Mouse (Mus musculus) liver, postnatal 0 days (tissue): ENCODE results near the gene Hs3st4. TPM values are rescaled to one million over a fixed set of nuclear protein-coding genes. Genes with fewer than 3 reads are reported as not detected.

Source experiments
- ATAC-seq: fragments of 200-750 bp; cut with Nextera tagmentation; 2 replicates; pipeline ENCODE4 v1.8.0; 2017; ENCODE audit warnings: mild to moderate bottlenecking, moderate library complexity
- DNase-seq: peaks from one replicate; pipeline ENCODE4 v3.0.0-alpha.2; 2016
- H3K27ac ChIP-seq: fragments of 300-500 bp; sonication (generic); 2 replicates; pipeline ENCODE4 v1.5.1; 2014; ENCODE audit warnings: antibody characterized with exemption, moderate library complexity, mild to moderate bottlenecking, low read depth
- H3K27me3 ChIP-seq: fragments of 300-500 bp; sonication (generic); 2 replicates; pipeline ENCODE4 v1.6.1; 2014; ENCODE audit warnings: low read length, control low read depth, mixed read lengths; ENCODE audit not compliant: insufficient read depth
- H3K36me3 ChIP-seq: fragments of 300-500 bp; sonication (generic); replicated peaks from 2 replicates; pipeline ENCODE4 v1.6.1; 2014; ENCODE audit warnings: mild to moderate bottlenecking, control low read depth, low read length, moderate library complexity, mixed read lengths; ENCODE audit not compliant: insufficient read depth
- H3K4me1 ChIP-seq: fragments of 300-500 bp; sonication (generic); 2 replicates; pipeline ENCODE4 v1.6.1; 2014; ENCODE audit warnings: antibody characterized with exemption, mild to moderate bottlenecking, control low read depth; ENCODE audit not compliant: insufficient read depth
- H3K4me2 ChIP-seq: fragments of 300-500 bp; sonication (generic); 2 replicates; pipeline ENCODE4 v1.6.1; 2014; ENCODE audit warnings: low read depth, mild to moderate bottlenecking, low read length, moderate library complexity, mixed read lengths
- H3K4me3 ChIP-seq: fragments of 300-500 bp; sonication (generic); 2 replicates; pipeline ENCODE4 v1.5.1; 2014; ENCODE audit warnings: low read depth, low read length
- H3K9ac ChIP-seq: fragments of 300-500 bp; sonication (generic); replicated peaks from 2 replicates; pipeline ENCODE4 v1.6.1; 2014; ENCODE audit warnings: mild to moderate bottlenecking, moderate library complexity
- H3K9me3 ChIP-seq: fragments of 300-500 bp; sonication (generic); 2 replicates; pipeline ENCODE4 v1.6.1; 2016; ENCODE audit warnings: mild to moderate bottlenecking, control low read depth, low read length, mixed read lengths
- CTCF ChIP-seq: sonication (generic); IDR thresholded peaks from 2 replicates; pipeline ENCODE4 v1.5.1; 2016; ENCODE audit warnings: antibody characterized with exemption, low read depth
- EP300 ChIP-seq: IDR thresholded peaks from 2 replicates; pipeline ENCODE4 v1.6.1; 2016; ENCODE audit warnings: antibody characterized with exemption, low read depth, mild to moderate bottlenecking
- WGBS: fragments of 180-500 bp; shearing (Covaris S2); extraction: QIAGEN DNeasy Blood & Tissue Kit; methylation state at CpG from one replicate; pipeline ENCODE4 v1.1.7; 2014; ENCODE audit not compliant: insufficient replicate concordance; 5-methylcytosine and 5-hydroxymethylcytosine counted together
- polyA plus RNA-seq: library from polyadenylated mRNA; unstranded; fragments of >200 nt; fragmentation: Nextera tagmentation; extraction: Ambion mirVana; gene quantifications from 2 replicates; pipeline ENCODE4 v1.2.1, GENCODE M21; 2015

Gene Hs3st4
- polyA plus RNA-seq, 1 experiment from 2014 or later: not detected

DNA sequence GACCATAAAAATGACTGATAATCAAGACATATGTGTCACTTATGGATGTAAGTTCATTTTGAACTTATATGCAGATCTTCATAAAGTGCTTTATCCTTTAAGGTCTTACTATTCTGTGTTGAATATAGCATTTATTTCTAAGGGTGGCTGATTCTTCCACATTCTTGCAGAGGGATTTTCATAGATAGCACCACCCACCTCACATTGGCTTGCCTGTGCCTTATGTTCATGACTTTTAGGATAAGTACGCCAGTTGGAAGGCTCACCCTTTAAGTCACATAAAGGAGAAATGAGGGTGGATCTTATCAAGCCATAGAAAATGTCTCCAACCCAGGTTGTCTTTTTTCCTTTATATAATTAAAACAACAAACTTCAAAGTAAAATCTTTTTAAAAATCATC, 180.6 kb downstream of the Hs3st4 start:
- Histone ChIP-seq H3K4me3 (no peak overlapping the region), H3K27me3 (no peaks in the 10 kb centered on the region), H3K27ac (no peak overlapping the region), H3K36me3 (no peaks in the 10 kb centered on the region), H3K4me1 (no peaks in the 10 kb centered on the region), H3K9me3 (no peaks in the 10 kb centered on the region), H3K4me2 (no peak overlapping the region), H3K9ac (no peak overlapping the region)
- WGBS: 78% methylated on average over 1 of the region's 1 CpGs
- ATAC-seq: no peak
- no peak for TF ChIP-seq CTCF
- no peak for TF ChIP-seq EP300
- no peak for DNase-seq

DNA sequence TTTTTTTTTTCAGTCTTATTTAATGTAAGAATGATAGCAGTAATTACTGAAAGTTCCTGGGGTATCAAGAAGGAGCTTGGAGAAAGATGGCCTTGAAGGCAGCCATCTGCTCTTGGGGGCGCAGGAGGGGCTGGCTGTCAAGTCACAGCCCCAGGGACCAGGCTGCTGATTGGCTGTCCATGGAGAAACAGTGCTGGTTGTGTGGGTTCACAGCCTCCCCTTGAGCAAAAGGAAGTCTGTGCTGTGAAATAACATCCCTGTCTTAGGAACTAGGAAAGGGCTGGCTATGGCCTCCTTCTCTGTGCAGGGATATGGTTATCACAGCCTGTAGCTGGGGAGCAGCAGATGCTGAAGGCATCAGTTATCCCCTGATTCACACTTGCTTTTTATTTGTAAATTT, 183.6 kb downstream of the Hs3st4 start:
- WGBS: 26% methylated on average over 1 of the region's 1 CpGs
- Histone ChIP-seq H3K9me3 (no peaks in the 10 kb centered on the region), H3K4me2 (no peak overlapping the region), H3K4me3 (no peak overlapping the region), H3K27ac (no peak overlapping the region), H3K27me3 (no peaks in the 10 kb centered on the region), H3K36me3 (no peaks in the 10 kb centered on the region), H3K9ac (no peak overlapping the region), H3K4me1 (no peaks in the 10 kb centered on the region)
- TF ChIP-seq EP300: no peak
- TF ChIP-seq CTCF: no peak
- DNase-seq (no peak), ATAC-seq (no peak)

DNA sequence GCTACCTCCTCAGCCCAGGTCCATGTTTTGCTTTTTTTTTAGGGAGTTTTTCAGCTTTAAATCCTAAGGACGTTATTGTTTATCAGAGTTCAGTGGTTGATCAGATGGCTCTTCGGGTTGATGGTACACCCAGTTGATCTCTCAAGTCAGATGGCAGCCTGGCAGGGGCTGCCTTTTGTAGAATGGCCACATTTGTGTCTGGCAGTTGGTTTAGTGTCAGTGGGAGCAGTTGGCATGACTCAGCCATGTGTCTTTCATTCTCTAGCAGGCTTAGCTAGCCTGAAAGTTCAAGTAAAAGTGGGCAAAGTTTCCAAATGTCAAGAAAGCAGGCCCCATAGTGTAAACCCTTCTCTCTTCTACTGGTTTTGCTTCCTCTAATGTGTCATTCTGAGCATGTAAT, 186.1 kb downstream of the Hs3st4 start:
- DNase-seq (no peak), ATAC-seq (no peak)
- no peak overlapping the region for H3K27ac ChIP-seq
- no peak overlapping the region for H3K4me2 ChIP-seq
- H3K36me3 ChIP-seq: no peaks in the 10 kb centered on the region
- 66% methylated on average over 2 of the region's 2 CpGs for WGBS
- no peak overlapping the region for H3K4me3 ChIP-seq
- H3K27me3 ChIP-seq: no peaks in the 10 kb centered on the region
- H3K4me1 ChIP-seq: no peaks in the 10 kb centered on the region
- no peaks in the 10 kb centered on the region for H3K9me3 ChIP-seq
- TF ChIP-seq EP300: no peak
- no peak for TF ChIP-seq CTCF
- H3K9ac ChIP-seq: no peak overlapping the region

DNA sequence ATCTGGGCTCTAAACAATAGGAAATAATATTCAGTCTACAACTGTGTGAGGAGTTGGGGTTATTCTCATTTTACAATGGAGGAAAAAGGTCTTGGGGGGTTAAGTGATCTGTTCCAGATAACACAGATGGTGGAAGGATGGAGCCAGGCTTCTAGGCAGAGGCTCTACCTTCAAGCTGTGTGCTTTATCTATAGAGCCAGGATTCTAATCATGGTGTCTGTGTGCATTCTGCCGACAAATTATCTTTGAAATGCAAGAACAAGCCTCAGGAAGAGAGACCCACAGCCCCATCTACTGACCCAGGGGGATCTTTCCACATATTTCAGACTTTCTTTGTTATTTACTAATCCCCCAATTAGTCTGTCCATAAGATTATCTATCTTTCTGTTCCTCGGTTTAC, 187.3 kb downstream of the Hs3st4 start:
- no peak overlapping the region for H3K27ac ChIP-seq
- DNase-seq (no peak), ATAC-seq (no peak)
- H3K4me2 ChIP-seq: no peak overlapping the region
- H3K27me3 ChIP-seq: no peaks in the 10 kb centered on the region
- no peaks in the 10 kb centered on the region for H3K9me3 ChIP-seq
- WGBS: 72% methylated on average over 2 of the region's 2 CpGs
- no peak for TF ChIP-seq EP300
- no peak for TF ChIP-seq CTCF
- H3K9ac ChIP-seq: no peak overlapping the region
- H3K4me1 ChIP-seq: no peaks in the 10 kb centered on the region
- no peak overlapping the region for H3K4me3 ChIP-seq
- no peaks in the 10 kb centered on the region for H3K36me3 ChIP-seq

DNA sequence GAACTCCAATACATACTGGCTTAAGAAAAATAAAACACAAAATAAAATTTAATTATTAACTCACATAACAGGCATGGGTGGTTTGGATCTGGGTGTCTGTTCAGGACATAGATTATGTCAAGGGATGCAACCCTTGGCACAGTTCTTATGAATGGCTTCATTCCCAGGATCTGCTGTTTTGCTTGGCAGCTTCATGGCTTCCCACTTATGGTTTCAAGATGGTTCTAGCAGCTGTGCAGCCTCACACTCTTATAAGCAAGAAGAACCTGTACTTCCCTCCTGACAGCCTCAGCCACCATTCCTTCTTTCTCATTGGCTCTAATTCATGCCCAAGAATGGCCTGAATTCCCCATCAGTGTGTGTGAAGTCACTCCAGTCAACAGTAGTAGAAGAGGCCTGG, 189.3 kb downstream of the Hs3st4 start:
- no peak for TF ChIP-seq EP300
- no peak for TF ChIP-seq CTCF
- no peaks in the 10 kb centered on the region for H3K9me3 ChIP-seq
- DNase-seq: no peak
- no peaks in the 10 kb centered on the region for H3K36me3 ChIP-seq
- no peak overlapping the region for H3K4me3 ChIP-seq
- H3K4me2 ChIP-seq: no peak overlapping the region
- no peaks in the 10 kb centered on the region for H3K27me3 ChIP-seq
- no peak for ATAC-seq
- H3K9ac ChIP-seq: no peak overlapping the region
- no peaks in the 10 kb centered on the region for H3K4me1 ChIP-seq
- H3K27ac ChIP-seq: no peak overlapping the region

DNA sequence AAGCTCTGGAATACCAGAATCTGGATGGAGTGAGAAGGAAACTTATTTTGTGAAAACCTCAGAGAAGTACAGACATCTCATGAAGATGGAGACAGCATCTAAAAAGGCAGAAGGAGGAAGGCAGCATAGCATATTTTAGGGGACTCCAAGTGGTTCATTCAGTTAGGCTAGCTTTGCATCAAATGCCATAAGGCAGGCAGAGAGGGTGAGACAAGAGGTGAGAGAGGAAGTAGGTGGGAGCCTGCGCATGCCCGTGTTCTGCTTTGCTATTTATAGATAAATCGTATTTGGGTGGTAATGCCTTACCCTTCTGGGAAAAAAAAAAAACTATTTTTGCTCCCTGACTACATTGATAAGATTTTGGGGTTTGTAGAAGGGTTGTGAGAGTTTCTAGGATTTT, 198.3 kb downstream of the Hs3st4 start:
- H3K9me3 ChIP-seq: no peaks in the 10 kb centered on the region
- H3K27me3 ChIP-seq: no peaks in the 10 kb centered on the region
- H3K4me3 ChIP-seq: no peak overlapping the region
- no peaks in the 10 kb centered on the region for H3K36me3 ChIP-seq
- WGBS: 49% methylated on average over 3 of the region's 3 CpGs
- H3K4me2 ChIP-seq: no peak overlapping the region
- no peak overlapping the region for H3K9ac ChIP-seq
- no peak for ATAC-seq
- H3K4me1 ChIP-seq: no peaks in the 10 kb centered on the region
- no peak overlapping the region for H3K27ac ChIP-seq
- TF ChIP-seq EP300: no peak
- DNase-seq: no peak

DNA sequence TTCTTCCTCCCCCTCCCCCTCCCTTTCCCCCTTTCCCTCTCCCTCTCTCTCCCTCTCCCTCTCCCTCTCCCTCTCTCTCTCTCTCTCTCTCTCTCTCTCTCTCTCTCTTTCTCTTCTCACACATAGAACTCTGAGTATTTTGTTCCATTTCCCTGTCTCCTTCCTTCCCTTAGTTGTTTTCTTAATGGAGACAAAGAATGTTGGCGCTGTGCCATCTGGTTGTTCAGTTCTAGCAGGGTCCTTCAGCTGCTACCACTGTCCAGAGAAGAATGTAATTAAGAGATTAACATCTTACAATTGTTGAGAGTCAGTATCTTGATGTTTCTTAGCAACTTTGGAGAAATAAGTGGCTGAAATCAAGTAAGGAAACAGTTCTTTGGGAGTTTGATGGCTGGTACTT, 202.0 kb downstream of the Hs3st4 start:
- Histone ChIP-seq H3K9ac (no peak overlapping the region), H3K27me3 (no peaks in the 10 kb centered on the region), H3K4me3 (no peak overlapping the region), H3K9me3 (no peaks in the 10 kb centered on the region), H3K36me3 (no peaks in the 10 kb centered on the region), H3K27ac (no peak overlapping the region), H3K4me1 (no peaks in the 10 kb centered on the region), H3K4me2 (no peak overlapping the region)
- TF ChIP-seq EP300 (no peak), CTCF (no peak)
- 52% methylated on average over 1 of the region's 1 CpGs for WGBS
- ATAC-seq (no peak), DNase-seq (no peak)
